Mouse (Mus musculus) MEL (cell line): ENCODE measurements around the gene Aebp1. TPM values are rescaled to one million over a fixed set of nuclear protein-coding genes. Genes with fewer than 3 reads are reported as not detected.

ENCODE experiments used
- DNase-seq: peaks from one replicate; pipeline ENCODE4 v3.0.0; 2011; ENCODE audit warnings: low read depth, low spot score
- H3K27ac ChIP-seq: 2 replicates; pipeline ENCODE4 v1.5.1; 2012; ENCODE audit warnings: low read depth, mild to moderate bottlenecking, control low read depth, low read length, moderate library complexity; ENCODE audit not compliant: control insufficient read depth
- H3K27me3 ChIP-seq, 2 experiments: fragments of 150-350 bp in 1 of 2; sonication (generic) in 1 of 2; 2 replicates each; pipeline ENCODE4 v1.6.1; 2012; ENCODE audit warnings: low read length in 2 of 2, mild to moderate bottlenecking in 2 of 2, improper control_type of control experiment in 1 of 2, moderate library complexity in 1 of 2; ENCODE audit not compliant: insufficient read depth in 2 of 2, control insufficient read depth in 1 of 2
- H3K36me3 ChIP-seq, 2 experiments: 2 replicates each; pipeline ENCODE4 v1.6.1; 2012 to 2014; ENCODE audit warnings: low read length in 2 of 2, improper control_type of control experiment in 1 of 2, inconsistent platforms in 1 of 2, mild to moderate bottlenecking in 1 of 2; ENCODE audit not compliant: insufficient read depth in 2 of 2, control insufficient read depth in 1 of 2
- H3K4me1 ChIP-seq, 2 experiments: fragments of 150-350 bp in 1 of 2; sonication (generic) in 1 of 2; 2 replicates each; pipeline ENCODE4 v1.6.1; 2012; ENCODE audit warnings: low read length in 2 of 2, improper control_type of control experiment in 1 of 2, mild to moderate bottlenecking in 1 of 2; ENCODE audit not compliant: insufficient read depth in 2 of 2, control insufficient read depth in 1 of 2
- H3K4me3 ChIP-seq, 2 experiments: fragments of 150-350 bp in 1 of 2; sonication (generic) in 1 of 2; 2 replicates each; pipeline ENCODE4 v1.5.1; 2012; ENCODE audit warnings: low read depth in 2 of 2, low read length in 2 of 2, mild to moderate bottlenecking in 2 of 2, moderate library complexity in 2 of 2, control low read depth in 1 of 2, improper control_type of control experiment in 1 of 2; ENCODE audit not compliant: control insufficient read depth in 1 of 2, insufficient read depth in 1 of 2
- H3K79me2 ChIP-seq: 2 replicates; pipeline ENCODE4 v1.6.1; 2012; ENCODE audit warnings: mild to moderate bottlenecking, low read length, moderate library complexity; ENCODE audit not compliant: control insufficient read depth, poor library complexity, insufficient read depth
- H3K9ac ChIP-seq: 2 replicates; pipeline ENCODE4 v1.6.1; 2012; ENCODE audit warnings: low read depth, mild to moderate bottlenecking, control low read depth, low read length, moderate library complexity; ENCODE audit not compliant: control insufficient read depth, poor library complexity, severe bottlenecking
- H3K9me3 ChIP-seq: fragments of 150-350 bp; sonication (generic); replicated peaks from 2 replicates; pipeline ENCODE4 v1.6.1; 2012; ENCODE audit warnings: mild to moderate bottlenecking, low read length, improper control_type of control experiment, moderate library complexity; ENCODE audit not compliant: insufficient read depth
- CHD1 ChIP-seq: IDR thresholded peaks from 2 replicates; pipeline ENCODE4 v1.6.1; 2012; ENCODE audit warnings: low read depth, mild to moderate bottlenecking, inconsistent platforms, low read length, improper control_type of control experiment
- E2F4 ChIP-seq: IDR thresholded peaks from 2 replicates; pipeline ENCODE4 v1.6.1; 2011; ENCODE audit warnings: low read depth, low read length, improper control_type of control experiment, borderline replicate concordance
- EP300 ChIP-seq, 2 experiments: IDR thresholded peaks; 2 replicates each; pipeline ENCODE4 v1.6.1; 2011; ENCODE audit warnings: improper control_type of control experiment in 2 of 2, low read length in 2 of 2, low read depth in 1 of 2, mild to moderate bottlenecking in 1 of 2
- ETS1 ChIP-seq: IDR thresholded peaks from 2 replicates; pipeline ENCODE4 v1.6.1; 2012; ENCODE audit warnings: low read depth, mild to moderate bottlenecking, inconsistent platforms, low read length, improper control_type of control experiment, moderate library complexity
- KAT2A ChIP-seq: conservative IDR thresholded peaks from 2 replicates; pipeline ENCODE4 v1.6.1; 2012; ENCODE audit warnings: low read depth, low read length, improper control_type of control experiment, inconsistent platforms
- MAX ChIP-seq: IDR thresholded peaks from 2 replicates; pipeline ENCODE4 v1.6.1; 2011; ENCODE audit warnings: low read length, improper control_type of control experiment
- MYB ChIP-seq: IDR thresholded peaks from 2 replicates; pipeline ENCODE4 v1.6.1; 2011; ENCODE audit warnings: mild to moderate bottlenecking, low read depth, low read length, improper control_type of control experiment
- MYC ChIP-seq: IDR thresholded peaks from 2 replicates; pipeline ENCODE4 v1.6.1; 2011; ENCODE audit warnings: low read depth, mild to moderate bottlenecking, low read length, improper control_type of control experiment, moderate library complexity
- NELFE ChIP-seq: IDR thresholded peaks from 2 replicates; pipeline ENCODE4 v1.6.1; 2011; ENCODE audit warnings: low read depth, low read length, improper control_type of control experiment
- NRF1 ChIP-seq: IDR thresholded peaks from 2 replicates; pipeline ENCODE4 v1.6.1; 2014; ENCODE audit warnings: low read depth, mild to moderate bottlenecking, inconsistent platforms, low read length, improper control_type of control experiment, moderate library complexity; ENCODE audit not compliant: poor library complexity, insufficient read depth, severe bottlenecking
- POLR2AphosphoS5 ChIP-seq: IDR thresholded peaks from 2 replicates; pipeline ENCODE4 v1.6.1; 2012; ENCODE audit warnings: low read depth, borderline replicate concordance, mild to moderate bottlenecking, inconsistent platforms, low read length, moderate library complexity, mixed read lengths
- RAD21 ChIP-seq: IDR thresholded peaks from 2 replicates; pipeline ENCODE4 v1.6.1; 2011; ENCODE audit warnings: mild to moderate bottlenecking, low read depth, low read length, improper control_type of control experiment
- TAL1 ChIP-seq: IDR thresholded peaks from 2 replicates; pipeline ENCODE4 v1.6.1; 2012; ENCODE audit warnings: mild to moderate bottlenecking, inconsistent platforms, low read length, moderate library complexity, mixed read lengths
- UBTF ChIP-seq: IDR thresholded peaks from 2 replicates; pipeline ENCODE4 v1.6.1; 2012; ENCODE audit warnings: low read depth, mild to moderate bottlenecking, inconsistent platforms, low read length, improper control_type of control experiment, moderate library complexity, borderline replicate concordance; ENCODE audit not compliant: insufficient read depth
- USF2 ChIP-seq, 2 experiments: IDR thresholded peaks; 2 replicates each; pipeline ENCODE4 v1.6.1; 2011 to 2012; ENCODE audit warnings: improper control_type of control experiment in 2 of 2, low read length in 2 of 2, borderline replicate concordance in 1 of 2, inconsistent platforms in 1 of 2, low read depth in 1 of 2, mild to moderate bottlenecking in 1 of 2; ENCODE audit not compliant: insufficient read depth in 1 of 2
- ZC3H11A ChIP-seq: IDR thresholded peaks from 2 replicates; pipeline ENCODE4 v1.6.1; 2012; ENCODE audit warnings: low read depth, mild to moderate bottlenecking, inconsistent platforms, low read length, improper control_type of control experiment
- ZMIZ1 ChIP-seq: IDR thresholded peaks from 2 replicates; pipeline ENCODE4 v1.6.1; 2012; ENCODE audit warnings: low read depth, mild to moderate bottlenecking, inconsistent platforms, low read length, improper control_type of control experiment, moderate library complexity
- polyA plus RNA-seq, 2 experiments: library from polyadenylated mRNA; stranded (reverse) in 1 of 2; unstranded in 1 of 2; fragments of >175 nt in 1 of 2; fragments of >200 nt in 1 of 2; gene quantifications; 2 replicates each; pipeline versions ENCODE4 v1.2.1 to v1.2.4; 2012; ENCODE audit warnings: low replicate concordance in 2 of 2, low read depth in 1 of 2; ENCODE audit not compliant: insufficient read length in 2 of 2, insufficient read depth in 1 of 2, missing spikeins in 1 of 2
- total RNA-seq: library from RNA; depleted of rRNA; stranded (reverse); fragments of 300-350 nt; gene quantifications from 2 replicates; pipeline ENCODE4 v1.2.3, GENCODE M21; 2012; rRNA removed

The Aebp1 gene
- total RNA-seq (not detected in 2 replicates), polyA plus RNA-seq (under 1 TPM in 1 of 2 experiments, not detected in 1; 0.10 TPM)

GRCm38 (mm10) chr11:5861678-5862393 lies at the start of gene Aebp1:
Gene Aebp1 (plus strand): TSS chr11:5861947.
- Histone ChIP-seq H3K27me3 (peaks cover 0 to 3% of the 10 kb centered on the region in 2 experiments; a peak in 2 of 4 replicates), H3K79me2 (no peaks in the 10 kb centered on the region), H3K9me3 (no peaks in the 10 kb centered on the region), H3K9ac (no peak within 1 kb of the TSS), H3K4me1 (no peaks in the 10 kb centered on the region), H3K4me3 (no peak within 1 kb of the TSS), H3K27ac (no peak within 1 kb of the TSS), H3K36me3 (no peaks in the 10 kb centered on the region)
- TF ChIP-seq ZC3H11A (no peak), ETS1 (no peak), TAL1 (no peak), MYB (no peak), USF2 (IDR thresholded peaks at IDR 0.05; ENCODE audit: borderline replicate concordance in 1 of 2, insufficient read depth in 1 of 2, low read depth in 1 of 2, low read length in 2 of 2) (no peak), UBTF (no peak), CHD1 (no peak), ZMIZ1 (no peak), NELFE (no peak), EP300 (IDR thresholded peaks at IDR 0.05; ENCODE audit: low read depth in 1 of 2, low read length in 2 of 2) (no peak), KAT2A (no peak), RAD21 (no peak), MYC (no peak), E2F4 (no peak), NRF1 (no peak)
- DNase-seq: no peak

- Histone ChIP-seq H3K27ac (no peak overlapping the region), H3K9ac (no peak overlapping the region), H3K4me1 (no peaks in the 10 kb centered on the region), H3K4me3 (no peak overlapping the region), H3K27me3 (no peaks in the 10 kb centered on the region; a peak in 1 of 4 replicates), H3K79me2 (no peaks in the 10 kb centered on the region), H3K36me3 (no peaks in the 10 kb centered on the region), H3K9me3 (no peaks in the 10 kb centered on the region)
- TF ChIP-seq POLR2AphosphoS5: no peak
- TF ChIP-seq MAX: 0 out of 2 replicates have a peak, but pooled peaks have one; percentile 19
- DNase-seq: peak; percentile 67
Observed at GRCm38 (mm10) chr11:5813381-5813780, 48.4 kb upstream of the Aebp1 start.
